Mouse (Mus musculus): ENCODE results near the gene Tlr9. TPM values are rescaled to one million over a fixed set of nuclear protein-coding genes. Genes with fewer than 3 reads are reported as not detected.

Tlr9 gene
- total and polyA plus RNA-seq, 3 experiments = not detected

- Histone ChIP-seq H3K4me1 (ENCODE audit: control insufficient read depth in 1 of 2, insufficient read depth in 2 of 2, low read length in 2 of 2) (peaks cover 0 to 11% of the 10 kb centered on the region in 2 experiments; a peak in 1 of 4 replicates), H3K9me3 (replicated peaks; ENCODE audit: insufficient read depth, low read length) (no peaks in the 10 kb centered on the region), H3K36me3 (ENCODE audit: control insufficient read depth in 1 of 2, insufficient read depth in 2 of 2, low read length in 2 of 2) (no peaks in the 10 kb centered on the region), H3K27me3 (ENCODE audit: control insufficient read depth in 1 of 2, insufficient read depth in 2 of 2, low read length in 2 of 2) (peaks cover 0 to 10% of the 10 kb centered on the region in 2 experiments; a peak in 2 of 4 replicates), H3K9ac (ENCODE audit: control insufficient read depth, low read depth, low read length, poor library complexity, severe bottlenecking) (no peak overlapping the region), H3K27ac (ENCODE audit: control insufficient read depth, low read depth, low read length) (no peak overlapping the region), H3K79me2 (ENCODE audit: control insufficient read depth, insufficient read depth, low read length, poor library complexity) (no peaks in the 10 kb centered on the region), H3K4me3 (ENCODE audit: control insufficient read depth in 1 of 2, insufficient read depth in 1 of 2, low read depth in 2 of 2, low read length in 2 of 2) (no peak overlapping the region)
- no peak for DNase-seq (ENCODE audit: low read depth, low spot score)
- TF ChIP-seq TAL1 (IDR thresholded peaks at IDR 0.05; ENCODE audit: low read length) (no peak), NRF1 (IDR thresholded peaks at IDR 0.05; ENCODE audit: insufficient read depth, low read depth, low read length, poor library complexity, severe bottlenecking) (no peak), MYB (IDR thresholded peaks at IDR 0.05; ENCODE audit: low read depth, low read length) (no peak), RCOR1 (IDR thresholded peaks at IDR 0.05; ENCODE audit: low read depth, low read length) (no peak)
Measured at GRCm38 (mm10) chr9:106261058-106261457, 38.7 kb downstream of the Tlr9 start.

GRCm38 (mm10) chr9:106261491-106261890 is 39.1 kb downstream of the Tlr9 start:
- H3K79me2 ChIP-seq (ENCODE audit: control insufficient read depth, insufficient read depth, low read length, poor library complexity) = no peaks in the 10 kb centered on the region
- H3K4me1 ChIP-seq (ENCODE audit: control insufficient read depth in 1 of 2, insufficient read depth in 2 of 2, low read length in 2 of 2) = peaks cover 0 to 11% of the 10 kb centered on the region in 2 experiments; a peak in 1 of 4 replicates
- H3K27me3 ChIP-seq (ENCODE audit: control insufficient read depth in 1 of 2, insufficient read depth in 2 of 2, low read length in 2 of 2) = peaks cover 0 to 6% of the 10 kb centered on the region in 2 experiments; a peak in 2 of 4 replicates
- no peak overlapping the region for H3K27ac ChIP-seq (ENCODE audit: control insufficient read depth, low read depth, low read length)
- H3K9ac ChIP-seq (ENCODE audit: control insufficient read depth, low read depth, low read length, poor library complexity, severe bottlenecking) = no peak overlapping the region
- TF ChIP-seq MAFK (IDR thresholded peaks at IDR 0.05; ENCODE audit: borderline replicate concordance, low read depth, low read length) (no peak), RAD21 (IDR thresholded peaks at IDR 0.05; ENCODE audit: low read depth, low read length) (no peak), GATA1 (IDR thresholded peaks at IDR 0.05; ENCODE audit: low read depth, low read length) (no peak), MAX (IDR thresholded peaks at IDR 0.05; ENCODE audit: low read length) (no peak), KAT2A (conservative IDR thresholded peaks at IDR 0.05; ENCODE audit: low read depth, low read length) (no peak), GABPA (IDR thresholded peaks at IDR 0.05; ENCODE audit: low read depth, low read length) (no peak), NELFE (IDR thresholded peaks at IDR 0.05; ENCODE audit: low read depth, low read length) (no peak), MAZ (IDR thresholded peaks at IDR 0.05; ENCODE audit: low read depth, low read length) (no peak), ZC3H11A (IDR thresholded peaks at IDR 0.05; ENCODE audit: low read depth, low read length) (no peak), NRF1 (IDR thresholded peaks at IDR 0.05; ENCODE audit: insufficient read depth, low read depth, low read length, poor library complexity, severe bottlenecking) (no peak), MEF2A (IDR thresholded peaks at IDR 0.05; ENCODE audit: extremely low read depth, insufficient replicate concordance, low read depth, low read length, poor library complexity, severe bottlenecking) (no peak)
- H3K9me3 ChIP-seq (replicated peaks; ENCODE audit: insufficient read depth, low read length) = no peaks in the 10 kb centered on the region
- H3K36me3 ChIP-seq (ENCODE audit: control insufficient read depth in 1 of 2, insufficient read depth in 2 of 2, low read length in 2 of 2) = no peaks in the 10 kb centered on the region
- H3K4me3 ChIP-seq (ENCODE audit: control insufficient read depth in 1 of 2, insufficient read depth in 1 of 2, low read depth in 2 of 2, low read length in 2 of 2) = no peak overlapping the region
- DNase-seq (ENCODE audit: low read depth, low spot score) = no peak

DNA sequence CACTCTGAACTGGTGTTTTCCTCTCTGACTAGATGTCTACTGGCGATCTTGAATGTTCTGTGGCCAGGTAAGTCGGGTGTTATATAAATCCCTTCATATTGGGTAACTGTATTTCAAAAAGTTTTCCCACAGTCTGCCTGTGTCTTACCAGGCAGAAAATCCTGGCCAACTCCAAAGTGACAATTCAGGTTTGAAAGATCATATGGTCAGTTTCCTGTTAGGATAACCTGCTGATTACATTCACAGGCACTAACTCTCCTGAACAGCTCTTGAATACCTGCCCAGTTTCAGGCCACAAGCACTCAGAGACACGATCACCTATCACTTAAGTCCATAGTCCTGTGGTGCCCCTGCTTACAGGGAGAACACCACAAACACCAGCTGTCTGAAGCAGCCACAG is 39.7 kb downstream of the Tlr9 start:
- no peak for DNase-seq (ENCODE audit: low read depth, low spot score)
- Histone ChIP-seq H3K4me1 (ENCODE audit: control insufficient read depth in 1 of 2, insufficient read depth in 2 of 2, low read length in 2 of 2) (peaks cover 0 to 11% of the 10 kb centered on the region in 2 experiments; a peak in 1 of 4 replicates), H3K79me2 (ENCODE audit: control insufficient read depth, insufficient read depth, low read length, poor library complexity) (no peaks in the 10 kb centered on the region), H3K4me3 (ENCODE audit: control insufficient read depth in 1 of 2, insufficient read depth in 1 of 2, low read depth in 2 of 2, low read length in 2 of 2) (no peak overlapping the region), H3K9me3 (replicated peaks; ENCODE audit: insufficient read depth, low read length) (no peaks in the 10 kb centered on the region), H3K36me3 (ENCODE audit: control insufficient read depth in 1 of 2, insufficient read depth in 2 of 2, low read length in 2 of 2) (no peaks in the 10 kb centered on the region), H3K27me3 (ENCODE audit: control insufficient read depth in 1 of 2, insufficient read depth in 2 of 2, low read length in 2 of 2) (peaks cover 0 to 4% of the 10 kb centered on the region in 2 experiments; a peak in 2 of 4 replicates), H3K27ac (ENCODE audit: control insufficient read depth, low read depth, low read length) (no peak overlapping the region), H3K9ac (ENCODE audit: control insufficient read depth, low read depth, low read length, poor library complexity, severe bottlenecking) (no peak overlapping the region)
- TF ChIP-seq UBTF (IDR thresholded peaks at IDR 0.05; ENCODE audit: borderline replicate concordance, insufficient read depth, low read depth, low read length) = no peak
- no peak for TF ChIP-seq EP300 (IDR thresholded peaks at IDR 0.05; ENCODE audit: low read depth in 1 of 2, low read length in 2 of 2)

Measured in MEL (cell line).